Mouse (Mus musculus) CH12F3 (cell line): ENCODE results near the gene Shld1.

Experiments
- in situ Hi-C: fragments of 300-500 bp; cut with MboI; formaldehyde crosslinking; loops from 2 replicates; pipeline ENCODE4 v1.14.3; 2020; ENCODE audit warnings: low sequenced_read_pairs

Gene Shld1

GRCm38 (mm10) chr2:132689569-132690231 is 3.0 kb downstream of the Shld1 start:
- in situ Hi-C loops = no loop called here

GRCm38 (mm10) chr2:132691731-132692130 is 5.0 kb downstream of the Shld1 start:
- in situ Hi-C loops = no loop called here

GRCm38 (mm10) chr2:132692320-132692719 is 5.6 kb downstream of the Shld1 start:
- in situ Hi-C loops = no loop called here

- in situ Hi-C loops = no loop called here
Measured at GRCm38 (mm10) chr2:132693980-132694379, 7.2 kb downstream of the Shld1 start.

- in situ Hi-C loops = no loop called here
Measured at GRCm38 (mm10) chr2:132695358-132696093, 8.8 kb downstream of the Shld1 start.

GRCm38 (mm10) chr2:132696519-132696918 is 9.8 kb downstream of the Shld1 start:
- in situ Hi-C loops = no loop called here

GRCm38 (mm10) chr2:132697256-132697655 is 10.5 kb downstream of the Shld1 start:
- in situ Hi-C loops = no loop called here

- in situ Hi-C loops = no loop called here
Measured at GRCm38 (mm10) chr2:132697695-132698094, 11.0 kb downstream of the Shld1 start.

GRCm38 (mm10) chr2:132698420-132698819 is 11.7 kb downstream of the Shld1 start:
- in situ Hi-C loops = no loop called here

- in situ Hi-C loops = loop anchor here (10.0 to 25.0 kb wide), 2 partner anchors 186 to 389 kb away; no protein-coding TSS in a partner anchor
Measured at GRCm38 (mm10) chr2:132700921-132701320, 14.2 kb downstream of the Shld1 start.

GRCm38 (mm10) chr2:132701451-132701886 is 14.7 kb downstream of the Shld1 start:
- in situ Hi-C loops = loop anchor here (10.0 to 25.0 kb wide), 2 partner anchors 187 to 389 kb away; no protein-coding TSS in a partner anchor

- in situ Hi-C loops = loop anchor here (10.0 to 25.0 kb wide), 2 partner anchors 191 to 393 kb away; no protein-coding TSS in a partner anchor
Measured at GRCm38 (mm10) chr2:132705251-132705992, 18.7 kb downstream of the Shld1 start.

- in situ Hi-C loops = loop anchor here (10.0 to 25.0 kb wide), 2 partner anchors 192 to 394 kb away; no protein-coding TSS in a partner anchor
Measured at GRCm38 (mm10) chr2:132706309-132706708, 19.6 kb downstream of the Shld1 start.

- in situ Hi-C loops = loop anchor here (25.0 kb wide), 1 partner anchor 398 kb away; no protein-coding TSS in a partner anchor
Measured at GRCm38 (mm10) chr2:132710488-132710887, 23.8 kb downstream of the Shld1 start.

GRCm38 (mm10) chr2:132712061-132712460 is 25.3 kb downstream of the Shld1 start:
- in situ Hi-C loops = loop anchor here (25.0 kb wide), 1 partner anchor 400 kb away; no protein-coding TSS in a partner anchor

- in situ Hi-C loops = loop anchor here (25.0 kb wide), 1 partner anchor 402 kb away; no protein-coding TSS in a partner anchor
Measured at GRCm38 (mm10) chr2:132714522-132714921, 27.8 kb downstream of the Shld1 start.

- in situ Hi-C loops = loop anchor here (25.0 kb wide), 1 partner anchor 403 kb away; no protein-coding TSS in a partner anchor
Measured at GRCm38 (mm10) chr2:132714946-132715345, 28.2 kb downstream of the Shld1 start.

- in situ Hi-C loops = loop anchor here (25.0 kb wide), 1 partner anchor 403 kb away; no protein-coding TSS in a partner anchor
Measured at GRCm38 (mm10) chr2:132715421-132716070, 28.8 kb downstream of the Shld1 start.

- in situ Hi-C loops = loop anchor here (25.0 kb wide), 1 partner anchor 404 kb away; no protein-coding TSS in a partner anchor
Measured at GRCm38 (mm10) chr2:132716154-132716553, 29.4 kb downstream of the Shld1 start.

- in situ Hi-C loops = loop anchor here (25.0 kb wide), 1 partner anchor 405 kb away; no protein-coding TSS in a partner anchor
Measured at GRCm38 (mm10) chr2:132716901-132717536, 30.3 kb downstream of the Shld1 start.
